Mouse (Mus musculus) lung, adult 2 months (tissue): ENCODE measurements at regions not wholly inside any gene's neighbourhood (a gene's known extent, or its start where the extent isn't known, plus 50 kb on each side); places are given as distances from the start of the nearest gene placed in this dataset.

Experiments
- DNase-seq: peaks from one replicate; pipeline ENCODE4 v3.0.0; 2022
- H3K4me1 ChIP-seq: fragments of 200-500 bp; 2 replicates; pipeline ENCODE4 v1.6.1; 2011; ENCODE audit warnings: low read length; ENCODE audit not compliant: control insufficient read depth, insufficient read depth
- H3K4me3 ChIP-seq: fragments of 200-500 bp; replicated peaks from 2 replicates; pipeline ENCODE3; 2011; ENCODE audit warnings: low read depth, mild to moderate bottlenecking, control low read depth, low read length; ENCODE audit errors: extremely low read depth
- CTCF ChIP-seq: fragments of 200-500 bp; IDR thresholded peaks from 2 replicates; pipeline ENCODE4 v1.5.1; 2011; ENCODE audit warnings: mild to moderate bottlenecking, low read length, control low read depth; ENCODE audit not compliant: insufficient read depth
- POLR2A ChIP-seq: fragments of 200-500 bp; IDR thresholded peaks from 2 replicates; pipeline ENCODE4 v1.6.1; 2011; ENCODE audit warnings: low read depth, mild to moderate bottlenecking, control low read depth, low read length, borderline replicate concordance; ENCODE audit errors: extremely low read depth
- WGBS: fragments of 180-500 bp; shearing (Covaris S2); methylation state at CpG from one replicate; pipeline ENCODE4 v1.1.7; 2018; 5-methylcytosine and 5-hydroxymethylcytosine counted together

- 44% methylated on average over 2 of the region's 2 CpGs for WGBS
- TF ChIP-seq CTCF (no peak), POLR2A (no peak)
These were observed 778.9 kb downstream of the Gsdmc2 start for GRCm38 (mm10) chr15:63066020-63066439.

GRCm38 (mm10) chr15:63061891-63062290 lies 783.1 kb downstream of the Gsdmc2 start:
- Histone ChIP-seq H3K4me1 (no peaks in the 10 kb centered on the region), H3K4me3 (no peak overlapping the region)
- WGBS = 64% methylated on average over 3 of the region's 3 CpGs
- DNase-seq = no peak
- TF ChIP-seq CTCF (no peak), POLR2A (no peak)

More at GRCm38 (mm10) chr15:63066020-63066439, 778.9 kb downstream of the Gsdmc2 start:
- no peaks in the 10 kb centered on the region; the same call in 1 of the 2 replicates for H3K4me1 ChIP-seq
- DNase-seq = peak; percentile 33
- H3K4me3 ChIP-seq = no peak overlapping the region

- 78% methylated on average over 3 of the region's 3 CpGs for WGBS
- Histone ChIP-seq H3K4me1 (no peaks in the 10 kb centered on the region), H3K4me3 (no peak overlapping the region)
- DNase-seq = no peak
- TF ChIP-seq CTCF (no peak), POLR2A (no peak)
These were observed 784.2 kb downstream of the Gsdmc2 start for GRCm38 (mm10) chr15:63060826-63061225.

- TF ChIP-seq POLR2A (no peak), CTCF (no peak)
- no peak for DNase-seq
- no peaks in the 10 kb centered on the region for H3K4me1 ChIP-seq
- H3K4me3 ChIP-seq = no peak overlapping the region
- WGBS = 61% methylated on average over 3 of the region's 3 CpGs
These were observed 792.3 kb downstream of the Gsdmc2 start for GRCm38 (mm10) chr15:63052570-63053255.

GRCm38 (mm10) chr15:63050033-63050432 lies 794.9 kb downstream of the Gsdmc2 start:
- WGBS = 65% methylated on average over 1 of the region's 1 CpGs
- H3K4me3 ChIP-seq = no peak overlapping the region
- no peak for DNase-seq
- no peaks in the 10 kb centered on the region for H3K4me1 ChIP-seq
- no peak for TF ChIP-seq CTCF
- TF ChIP-seq POLR2A = no peak

GRCm38 (mm10) chr15:63042367-63042766 lies 802.6 kb downstream of the Gsdmc2 start:
- no peak for DNase-seq
- H3K4me3 ChIP-seq = no peak overlapping the region
- no peaks in the 10 kb centered on the region for H3K4me1 ChIP-seq
- no peak for TF ChIP-seq POLR2A
- no peak for TF ChIP-seq CTCF

- TF ChIP-seq CTCF = no peak
- no peak for TF ChIP-seq POLR2A
- WGBS = 87% methylated on average over 7 of the region's 7 CpGs
- no peak for DNase-seq
- Histone ChIP-seq H3K4me1 (no peaks in the 10 kb centered on the region), H3K4me3 (no peak overlapping the region)
These were observed 808.7 kb downstream of the Gsdmc2 start for GRCm38 (mm10) chr15:63036241-63036640.

GRCm38 (mm10) chr15:63020826-63021225 lies 824.2 kb downstream of the Gsdmc2 start:
- H3K4me3 ChIP-seq = no peak overlapping the region
- WGBS = 45% methylated on average over 2 of the region's 2 CpGs
- TF ChIP-seq CTCF (no peak), POLR2A (no peak)
- no peaks in the 10 kb centered on the region for H3K4me1 ChIP-seq
- DNase-seq = no peak

GRCm38 (mm10) chr15:63017966-63018365 lies 827.0 kb downstream of the Gsdmc2 start:
- DNase-seq = no peak
- Histone ChIP-seq H3K4me3 (no peak overlapping the region), H3K4me1 (no peaks in the 10 kb centered on the region)
- WGBS = 66% methylated on average over 3 of the region's 3 CpGs
- TF ChIP-seq POLR2A (no peak), CTCF (no peak)

GRCm38 (mm10) chr15:63006471-63007228 lies 838.3 kb downstream of the Gsdmc2 start:
- WGBS = 78% methylated on average over 14 of the region's 14 CpGs
- DNase-seq = no peak
- TF ChIP-seq CTCF (no peak), POLR2A (no peak)

More at GRCm38 (mm10) chr15:63006471-63007228, 838.3 kb downstream of the Gsdmc2 start:
- H3K4me1 ChIP-seq = no peaks in the 10 kb centered on the region
- no peak overlapping the region for H3K4me3 ChIP-seq
